Mouse (Mus musculus) macrophage (primary cell): ENCODE measurements around the gene Rhou. TPM values are rescaled to one million over a fixed set of nuclear protein-coding genes. Genes with fewer than 3 reads are reported as not detected.
"Not testable (repeated sequence)": the region's sequence is repeated elsewhere in the genome, so short reads cannot be mapped to it uniquely, and the experiment has no call there.

Experiments used
- H3K27ac ChIP-seq: fragments of 350-480 bp; formaldehyde crosslinking; 2 replicates; pipeline ENCODE4 v1.9.0; 2021
- H3K36me3 ChIP-seq: fragments of 350-480 bp; formaldehyde crosslinking; 2 replicates; pipeline ENCODE4 v1.9.0; 2021; ENCODE audit errors: inconsistent target
- H3K4me3 ChIP-seq: fragments of 350-480 bp; formaldehyde crosslinking; 2 replicates; pipeline ENCODE4 v1.9.0; 2021; ENCODE audit errors: inconsistent target
- H3K79me2 ChIP-seq: fragments of 350-480 bp; formaldehyde crosslinking; 2 replicates; pipeline ENCODE4 v1.9.0; 2021; ENCODE audit errors: inconsistent target
- WGBS: methylation state at CpG from one replicate; pipeline ENCODE4 v1.1.7; 2026; ENCODE audit warnings: inconsistent platforms; ENCODE audit not compliant: missing documents; 5-methylcytosine and 5-hydroxymethylcytosine counted together
- polyA plus RNA-seq: library from polyadenylated mRNA; stranded (reverse); fragments of 250-400 nt; gene quantifications from 3 replicates; pipeline ENCODE4 v1.2.4, GENCODE M21; 2018; ENCODE audit warnings: inconsistent platforms
- total RNA-seq, 78 experiments: library from RNA; depleted of rRNA; stranded (reverse); fragments of 250-400 nt; gene quantifications; 1 replicate in 9 of 78; 2 replicates in 24 of 78; 3 replicates in 43 of 78; 4 replicates in 2 of 78; pipeline ENCODE4 v1.2.4; 2018; ENCODE audit warnings: inconsistent platforms in 56 of 78

Rhou gene
- total RNA-seq (2018; cell fraction: chromatin; rRNA removed): 10 to 100 TPM in 5 of 26 experiments, 1 to 10 TPM in 15, under 1 TPM in 5, not detected in 1; 0.53 to 28.8 (median 2.0) TPM
- total RNA-seq (2018; cell fraction: cytosol; rRNA removed): 10 to 100 TPM in 2 of 26 experiments, 1 to 10 TPM in 24; 1.2 to 24.4 (median 2.9) TPM
- 10 to 100 TPM in 5 of 26 experiments, 1 to 10 TPM in 21; 1.0 to 32.2 (median 3.8) TPM for total RNA-seq (2018; cell fraction: nucleus; rRNA removed)
- polyA plus RNA-seq: 1.3 to 2.2 TPM (median 1.3 TPM) in 3 replicates

GRCm38 (mm10) chr8:123653308-123653993 lies at the start of gene Rhou:
Rhou (plus strand) TSS chr8:123653929.
- no peaks in the 10 kb centered on the region for H3K79me2 ChIP-seq
- WGBS: under 1% methylated on average over 35 of the region's 58 CpGs

DNA sequence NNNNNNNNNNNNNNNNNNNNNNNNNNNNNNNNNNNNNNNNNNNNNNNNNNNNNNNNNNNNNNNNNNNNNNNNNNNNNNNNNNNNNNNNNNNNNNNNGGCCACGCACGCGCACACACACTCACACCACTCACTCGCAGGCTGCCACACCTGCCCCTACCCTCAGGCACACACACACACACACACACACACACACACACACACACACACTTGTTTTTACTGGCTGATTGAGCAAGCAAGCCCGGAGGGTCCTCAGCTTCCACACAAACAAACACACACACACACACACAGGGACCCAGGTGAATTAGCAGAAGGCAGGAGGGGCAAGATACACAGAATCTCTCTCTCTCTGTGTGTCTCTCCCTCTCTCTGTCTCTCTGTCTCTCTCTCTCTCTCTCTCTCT lies 41.1 kb upstream of the Rhou start:
- not testable (repeated sequence) for H3K27ac ChIP-seq, H3K79me2 ChIP-seq, H3K4me3 ChIP-seq, H3K36me3 ChIP-seq
- WGBS: no CpG with 5 or more reads among the region's 5 CpGs

More at GRCm38 (mm10) chr8:123653308-123653993, at the start of gene Rhou:
- Histone ChIP-seq H3K36me3 (no peaks in the 10 kb centered on the region), H3K4me3 (no peak within 1 kb of the TSS), H3K27ac (no peak within 1 kb of the TSS)

GRCm38 (mm10) chr8:123623523-123623922 lies 30.2 kb upstream of the Rhou start:
- not testable (repeated sequence) for H3K27ac ChIP-seq, H3K4me3 ChIP-seq, H3K79me2 ChIP-seq, H3K36me3 ChIP-seq
- no CpG with 5 or more reads among the region's 39 CpGs for WGBS

DNA sequence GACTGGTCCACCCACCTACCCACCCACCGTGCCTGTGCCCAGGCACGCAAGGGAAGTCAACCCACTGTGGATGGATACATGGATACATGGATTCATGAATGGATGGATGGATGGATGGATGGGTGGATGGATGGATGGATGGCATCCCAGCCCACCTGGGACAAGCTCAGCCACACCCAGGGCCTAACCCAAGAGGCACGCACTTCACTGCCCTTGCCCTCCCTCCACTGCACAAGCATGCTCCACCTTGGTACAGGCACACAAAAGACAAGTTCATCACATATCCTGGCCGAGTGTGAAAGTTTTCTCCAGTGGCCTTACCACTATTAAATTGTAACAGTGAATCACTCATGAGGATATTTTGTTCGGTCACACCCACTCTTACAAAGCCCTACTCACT lies 29.5 kb upstream of the Rhou start:
- Histone ChIP-seq H3K79me2 (no peaks in the 10 kb centered on the region), H3K36me3 (no peaks in the 10 kb centered on the region), H3K4me3 (no peak overlapping the region), H3K27ac (no peak overlapping the region)
- 88% methylated on average over 3 of the region's 5 CpGs for WGBS

- H3K27ac ChIP-seq: no peak overlapping the region
- H3K79me2 ChIP-seq: no peaks in the 10 kb centered on the region
- H3K36me3 ChIP-seq: no peaks in the 10 kb centered on the region
- WGBS: 71% methylated on average over 1 of the region's 1 CpGs
- no peak overlapping the region for H3K4me3 ChIP-seq
Measured at GRCm38 (mm10) chr8:123624702-123625101, 29.0 kb upstream of the Rhou start.

DNA sequence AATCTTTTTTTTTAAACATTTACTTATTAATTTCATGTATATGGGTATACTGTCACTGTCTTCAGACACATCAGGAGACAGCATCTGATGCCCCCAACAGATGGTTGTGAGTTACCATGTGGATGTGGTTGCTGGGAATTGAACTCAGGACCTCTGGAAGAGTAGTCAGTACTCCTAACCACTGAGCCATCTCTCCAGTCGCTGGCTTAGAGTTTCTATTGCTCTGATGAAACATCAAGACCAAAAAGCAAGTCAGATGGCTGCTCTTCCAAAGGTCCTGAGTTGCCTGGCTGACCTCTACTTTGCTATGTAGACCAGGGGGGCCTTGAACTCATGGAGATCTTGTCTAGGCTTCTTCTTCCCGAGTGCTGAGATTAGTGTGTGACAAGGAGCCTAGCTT lies 28.0 kb upstream of the Rhou start:
- Histone ChIP-seq H3K79me2 (no peaks in the 10 kb centered on the region), H3K27ac (no peak overlapping the region), H3K4me3 (no peak overlapping the region), H3K36me3 (no peaks in the 10 kb centered on the region)
- 44% methylated on average over 2 of the region's 2 CpGs for WGBS

DNA sequence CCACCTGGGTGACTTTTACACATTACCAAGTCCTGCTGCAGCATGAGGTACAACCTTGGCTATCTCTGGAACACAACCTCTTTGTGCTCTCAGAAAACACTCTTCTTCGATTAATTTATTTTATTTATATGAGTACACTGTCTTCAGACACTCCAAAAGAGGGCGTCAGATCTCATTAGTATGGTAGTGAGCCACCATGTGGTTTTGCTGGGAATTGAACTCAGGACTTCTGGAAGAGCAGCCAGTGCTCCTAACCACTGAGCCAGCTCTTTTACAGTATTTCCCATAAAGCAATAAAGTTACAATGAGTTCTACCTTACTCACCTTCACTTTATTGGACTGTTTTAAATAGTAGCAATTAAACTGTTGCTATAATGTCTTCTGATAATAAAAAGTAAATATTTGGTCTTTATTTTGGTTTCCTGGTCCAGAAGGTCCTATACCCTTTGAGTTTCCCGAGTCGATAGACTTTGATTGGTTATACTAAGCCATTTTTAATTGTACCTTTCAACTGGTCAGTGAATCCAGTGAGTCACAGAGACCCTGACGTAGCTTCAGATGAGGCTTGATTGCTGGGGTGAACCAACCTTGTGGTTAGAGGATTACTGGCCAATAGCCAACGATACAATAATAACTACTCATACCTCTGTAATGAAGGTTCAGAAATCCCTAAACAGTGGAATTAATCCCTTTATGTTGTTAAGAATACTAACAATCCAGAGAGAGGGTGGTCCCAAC lies 26.1 kb upstream of the Rhou start:
- H3K36me3 ChIP-seq: no peaks in the 10 kb centered on the region
- WGBS: 52% methylated on average over 6 of the region's 6 CpGs
- no peak overlapping the region for H3K4me3 ChIP-seq
- no peak overlapping the region for H3K27ac ChIP-seq
- H3K79me2 ChIP-seq: no peaks in the 10 kb centered on the region

- Histone ChIP-seq H3K4me3 (no peak overlapping the region), H3K27ac (no peak overlapping the region), H3K79me2 (no peaks in the 10 kb centered on the region), H3K36me3 (no peaks in the 10 kb centered on the region)
- WGBS: 4% methylated on average over 8 of the region's 8 CpGs
Measured at GRCm38 (mm10) chr8:123628253-123628967, 25.3 kb upstream of the Rhou start.

GRCm38 (mm10) chr8:123628968-123629755 lies 24.6 kb upstream of the Rhou start:
- no peak overlapping the region for H3K27ac ChIP-seq
- no peak overlapping the region for H3K4me3 ChIP-seq
- WGBS: 13% methylated on average over 19 of the region's 19 CpGs
- H3K79me2 ChIP-seq: no peaks in the 10 kb centered on the region
- H3K36me3 ChIP-seq: no peaks in the 10 kb centered on the region

DNA sequence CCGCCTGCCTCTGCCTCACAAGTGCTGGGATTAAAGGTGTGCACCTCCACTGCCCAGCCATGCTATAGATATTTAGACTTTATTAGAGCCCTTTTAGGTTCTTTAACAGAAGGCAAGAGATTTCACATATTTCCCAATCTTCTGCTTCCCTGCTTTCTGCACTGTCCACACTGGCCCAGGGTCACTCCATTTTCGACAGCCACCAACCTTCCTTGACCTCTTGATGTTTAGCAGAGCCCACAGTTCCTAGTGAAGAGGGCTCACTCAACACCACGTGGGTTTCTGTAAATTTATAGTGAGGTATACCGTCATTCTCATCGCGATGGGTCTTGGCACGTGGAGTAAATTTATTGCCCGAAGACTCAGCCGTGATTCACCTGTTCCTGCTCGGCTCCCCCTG lies 23.7 kb upstream of the Rhou start:
- H3K79me2 ChIP-seq: no peaks in the 10 kb centered on the region
- WGBS: 52% methylated on average over 10 of the region's 10 CpGs
- no peaks in the 10 kb centered on the region for H3K36me3 ChIP-seq
- no peak overlapping the region for H3K4me3 ChIP-seq
- H3K27ac ChIP-seq: no peak overlapping the region

DNA sequence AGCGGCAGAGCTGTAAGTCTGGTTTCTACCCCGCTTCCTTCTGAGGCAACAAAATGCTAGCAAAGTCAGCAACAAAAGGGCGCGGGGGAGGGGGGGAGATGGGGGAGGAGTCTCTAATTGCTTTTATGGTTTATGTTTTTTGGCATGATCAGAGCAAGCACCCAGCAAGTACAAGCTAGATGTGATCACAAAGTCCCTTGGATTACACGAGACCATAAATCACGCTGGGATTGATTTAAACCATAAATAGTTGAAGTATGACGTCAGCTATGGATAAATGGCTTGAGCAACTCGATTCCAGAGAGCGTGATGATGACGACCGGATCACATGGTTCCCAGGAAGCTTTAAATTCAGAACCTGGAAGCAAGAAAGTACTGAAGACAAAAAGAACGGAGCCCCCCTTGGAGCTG lies 22.9 kb upstream of the Rhou start:
- H3K27ac ChIP-seq: no peak overlapping the region
- no peak overlapping the region for H3K4me3 ChIP-seq

DNA sequence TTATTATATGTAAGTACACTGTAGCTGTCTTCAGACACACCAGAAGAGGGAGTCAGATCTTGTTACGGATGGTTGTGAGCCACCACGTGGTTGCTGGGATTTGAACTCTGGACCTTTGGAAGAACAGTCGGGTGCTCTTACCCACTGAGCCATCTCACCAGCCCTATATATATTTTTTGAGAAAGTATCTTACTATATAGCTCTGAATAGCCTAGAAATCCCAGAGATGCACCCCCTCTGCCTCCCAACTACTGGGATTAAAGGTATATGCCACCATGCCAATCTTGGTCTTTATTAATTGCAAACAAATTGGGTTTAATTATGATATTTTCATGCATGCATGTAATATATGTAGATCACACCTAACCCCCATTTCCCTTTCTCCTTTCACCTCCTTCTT lies 22.0 kb upstream of the Rhou start:
- H3K4me3 ChIP-seq, H3K36me3 ChIP-seq, H3K79me2 ChIP-seq, H3K27ac ChIP-seq: not testable (repeated sequence)
- WGBS: 100% methylated on average over 1 of the region's 3 CpGs

More for the DNA sequence above, 22.9 kb upstream of the Rhou start:
- 42% methylated on average over 11 of the region's 12 CpGs for WGBS
- Histone ChIP-seq H3K79me2 (no peaks in the 10 kb centered on the region), H3K36me3 (no peaks in the 10 kb centered on the region)

DNA sequence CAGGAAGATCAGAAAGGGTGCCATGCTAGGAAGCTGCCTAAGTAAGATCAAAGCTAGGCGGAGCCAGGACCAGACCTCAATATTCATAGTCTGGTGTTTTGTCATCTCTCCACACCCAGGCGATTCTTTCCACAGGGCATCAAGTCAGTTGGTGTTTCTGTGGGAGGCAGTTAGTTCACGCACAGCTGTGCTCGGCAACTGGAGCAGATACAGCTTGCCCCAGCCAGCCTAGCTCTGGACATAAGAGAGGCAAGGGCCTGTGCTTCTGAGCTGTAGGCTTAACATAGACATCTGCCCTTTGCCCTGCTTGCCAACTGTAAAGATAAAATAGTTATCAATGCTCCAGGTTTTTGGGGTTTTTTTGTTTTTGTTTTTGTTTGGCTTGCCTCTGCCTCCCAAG lies 21.5 kb upstream of the Rhou start:
- H3K79me2 ChIP-seq: no peaks in the 10 kb centered on the region
- WGBS: 93% methylated on average over 4 of the region's 4 CpGs
- no peaks in the 10 kb centered on the region for H3K36me3 ChIP-seq
- H3K4me3 ChIP-seq: no peak overlapping the region
- no peak overlapping the region for H3K27ac ChIP-seq

- Histone ChIP-seq H3K79me2 (no peaks in the 10 kb centered on the region), H3K4me3 (no peak overlapping the region), H3K36me3 (no peaks in the 10 kb centered on the region), H3K27ac (no peak overlapping the region)
- WGBS: 56% methylated on average over 7 of the region's 7 CpGs
Measured at GRCm38 (mm10) chr8:123633801-123634200, 19.9 kb upstream of the Rhou start.
